Mouse (Mus musculus) liver, embryonic 11.5 days (tissue): ENCODE results near the gene Sel1l3. TPM values are rescaled to one million over a fixed set of nuclear protein-coding genes. Genes with fewer than 3 reads are reported as not detected.

ENCODE experiments used
- ATAC-seq: fragments of 200-750 bp; cut with Nextera tagmentation; replicated peaks from 2 replicates; pipeline ENCODE4 v1.8.0; 2017; ENCODE audit warnings: moderate number of reproducible peaks, mild to moderate bottlenecking, moderate TSS enrichment, moderate library complexity; ENCODE audit not compliant: low FRiP score
- DNase-seq: peaks from one replicate; pipeline ENCODE4 v3.0.0-alpha.2; 2017; ENCODE audit warnings: low spot score
- H3K27ac ChIP-seq: fragments of 300-500 bp; sonication (generic); 2 replicates; pipeline ENCODE4 v1.5.1; 2014; ENCODE audit warnings: mild to moderate bottlenecking, low read depth, low read length, control low read depth
- H3K27me3 ChIP-seq: fragments of 300-500 bp; sonication (generic); replicated peaks from 2 replicates; pipeline ENCODE4 v1.6.1; 2014; ENCODE audit warnings: low read length, mixed read lengths; ENCODE audit not compliant: control insufficient read depth, insufficient read depth
- H3K36me3 ChIP-seq: fragments of 300-500 bp; sonication (generic); 2 replicates; pipeline ENCODE4 v1.6.1; 2014; ENCODE audit warnings: mild to moderate bottlenecking, low read length, moderate library complexity, mixed read lengths; ENCODE audit not compliant: control insufficient read depth, insufficient read depth
- H3K4me1 ChIP-seq: fragments of 300-500 bp; sonication (generic); replicated peaks from 2 replicates; pipeline ENCODE4 v1.6.1; 2014; ENCODE audit warnings: low read length, mixed read lengths; ENCODE audit not compliant: control insufficient read depth, insufficient read depth
- H3K4me2 ChIP-seq: fragments of 300-500 bp; sonication (generic); 2 replicates; pipeline ENCODE4 v1.6.1; 2014; ENCODE audit warnings: mild to moderate bottlenecking, control low read depth, moderate library complexity
- H3K4me3 ChIP-seq: fragments of 300-500 bp; sonication (generic); 2 replicates; pipeline ENCODE4 v1.5.1; 2014; ENCODE audit warnings: low read depth, low read length, control low read depth
- H3K9ac ChIP-seq: fragments of 300-500 bp; sonication (generic); 2 replicates; pipeline ENCODE4 v1.6.1; 2014; ENCODE audit warnings: low read depth, low read length, control low read depth
- H3K9me3 ChIP-seq: fragments of 300-500 bp; sonication (generic); 2 replicates; pipeline ENCODE4 v1.6.1; 2016; ENCODE audit warnings: low read length, inconsistent platforms, mixed read lengths; ENCODE audit not compliant: control insufficient read depth
- WGBS: fragments of 180-500 bp; shearing (Covaris S2); extraction: QIAGEN DNeasy Blood & Tissue Kit; methylation state at CpG from one replicate; pipeline ENCODE4 v1.1.7; 2014; 5-methylcytosine and 5-hydroxymethylcytosine counted together
- polyA plus RNA-seq: library from polyadenylated mRNA; unstranded; fragments of >200 nt; fragmentation: Nextera tagmentation; extraction: Ambion mirVana; gene quantifications from 2 replicates; pipeline ENCODE4 v1.2.1, GENCODE M21; 2014

Sel1l3 gene
- polyA plus RNA-seq, 1 experiment from 2014 or later: 0.27 TPM

DNA sequence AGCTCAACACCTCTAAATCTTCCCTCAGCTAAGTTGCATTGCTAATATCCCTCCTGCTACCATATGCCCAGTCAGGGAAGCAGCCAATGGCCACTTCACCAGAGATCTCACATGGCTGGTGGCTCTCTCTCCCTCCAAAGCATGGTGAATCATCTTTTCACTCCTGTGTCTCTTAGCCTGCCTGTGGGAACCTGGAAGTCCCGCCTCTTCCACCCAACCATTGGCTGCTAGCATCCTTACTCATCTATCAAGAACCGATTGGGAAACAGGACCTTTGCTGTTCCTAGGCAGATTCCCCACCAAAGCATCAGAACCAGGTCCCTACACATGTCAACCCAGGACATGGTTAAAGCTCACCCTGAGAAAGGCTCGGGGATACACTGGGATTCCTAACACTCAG is 122.4 kb downstream of the Sel1l3 start:
- Histone ChIP-seq H3K36me3 (no peaks in the 10 kb centered on the region), H3K9me3 (no peaks in the 10 kb centered on the region), H3K4me3 (no peak overlapping the region), H3K4me2 (no peak overlapping the region), H3K9ac (no peak overlapping the region), H3K27ac (no peak overlapping the region), H3K27me3 (no peaks in the 10 kb centered on the region), H3K4me1 (no peaks in the 10 kb centered on the region)
- no peak for DNase-seq
- ATAC-seq: no peak
- WGBS: 59% methylated on average over 3 of the region's 3 CpGs

DNA sequence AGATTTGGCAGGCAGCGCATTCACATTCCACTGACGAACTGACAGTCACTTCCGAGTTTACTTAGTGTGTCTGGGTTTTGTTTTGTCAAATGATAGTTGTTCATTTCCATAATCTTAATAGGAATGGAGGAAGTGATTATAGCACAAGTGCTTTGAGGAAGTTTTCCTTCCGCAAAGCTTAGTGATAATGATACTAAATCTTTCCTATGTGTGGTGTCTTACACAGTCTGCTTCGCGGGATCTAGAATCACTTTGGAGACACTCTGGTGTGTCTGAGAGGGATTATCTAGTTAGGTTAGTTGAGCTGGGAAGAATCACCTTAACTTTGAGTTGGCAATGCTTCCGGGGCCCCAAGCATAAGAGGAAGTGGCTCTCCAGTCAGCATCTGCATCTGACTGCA is 126.3 kb downstream of the Sel1l3 start:
- H3K4me3 ChIP-seq: no peak overlapping the region
- H3K9ac ChIP-seq: no peak overlapping the region
- ATAC-seq (no peak), DNase-seq (no peak)
- H3K4me1 ChIP-seq: no peaks in the 10 kb centered on the region
- H3K27ac ChIP-seq: no peak overlapping the region
- H3K4me2 ChIP-seq: no peak overlapping the region
- 77% methylated on average over 7 of the region's 7 CpGs for WGBS
- no peaks in the 10 kb centered on the region for H3K9me3 ChIP-seq
- H3K36me3 ChIP-seq: no peaks in the 10 kb centered on the region
- H3K27me3 ChIP-seq: no peaks in the 10 kb centered on the region

DNA sequence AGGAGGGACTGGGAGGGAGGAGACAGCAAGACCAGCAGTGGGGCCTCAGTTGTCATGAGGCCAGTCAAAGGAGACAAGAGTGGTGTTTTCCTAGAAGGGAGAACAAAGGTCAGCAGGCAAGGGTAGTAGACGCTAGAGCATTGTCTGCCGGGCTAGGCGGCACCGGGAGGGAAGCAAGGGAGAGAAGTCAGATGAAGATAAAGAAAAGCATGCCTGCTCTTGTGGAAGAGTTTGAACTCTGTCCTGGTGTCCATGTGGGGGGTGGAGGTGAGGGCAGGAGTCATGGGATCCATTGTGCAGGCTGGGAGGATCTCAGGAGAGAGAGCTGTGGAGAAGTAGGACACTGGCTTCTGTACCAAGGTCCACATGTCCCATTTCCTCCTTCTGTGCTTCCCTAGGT is 135.3 kb downstream of the Sel1l3 start:
- Histone ChIP-seq H3K9ac (no peak overlapping the region), H3K4me3 (no peak overlapping the region), H3K27ac (no peak overlapping the region), H3K4me2 (no peak overlapping the region), H3K4me1 (no peaks in the 10 kb centered on the region), H3K9me3 (no peaks in the 10 kb centered on the region), H3K36me3 (no peaks in the 10 kb centered on the region), H3K27me3 (no peaks in the 10 kb centered on the region)
- ATAC-seq (no peak), DNase-seq (no peak)
- WGBS: 49% methylated on average over 4 of the region's 4 CpGs

DNA sequence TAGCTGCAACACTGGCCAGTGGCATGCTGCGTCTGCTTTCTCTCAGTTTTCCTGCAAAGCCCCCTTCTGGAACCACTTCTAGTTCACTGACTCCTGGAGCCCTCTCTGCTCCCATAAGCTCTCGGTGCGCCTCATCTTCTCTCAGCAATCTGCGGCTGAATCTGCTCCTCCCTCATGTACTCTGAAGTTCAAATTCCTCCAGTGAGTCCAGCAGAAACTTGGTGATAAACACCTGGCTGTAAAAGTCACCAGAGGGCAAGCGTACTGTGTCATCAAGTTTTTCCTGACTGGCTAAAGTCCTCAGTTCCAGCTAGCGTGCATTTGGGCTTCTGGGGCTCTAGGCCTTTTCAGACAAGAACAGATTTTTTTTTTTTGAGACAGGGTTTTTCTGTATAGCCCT is 139.2 kb downstream of the Sel1l3 start:
- H3K9ac ChIP-seq: no peak overlapping the region
- no peak for DNase-seq
- ATAC-seq: no peak
- H3K4me2 ChIP-seq: no peak overlapping the region
- H3K4me1 ChIP-seq: no peaks in the 10 kb centered on the region
- no peak overlapping the region for H3K27ac ChIP-seq
- no peaks in the 10 kb centered on the region for H3K27me3 ChIP-seq
- 60% methylated on average over 6 of the region's 6 CpGs for whole genome bisulfite sequencing
- no peak overlapping the region for H3K4me3 ChIP-seq
- H3K9me3 ChIP-seq: no peaks in the 10 kb centered on the region
- H3K36me3 ChIP-seq: no peaks in the 10 kb centered on the region

DNA sequence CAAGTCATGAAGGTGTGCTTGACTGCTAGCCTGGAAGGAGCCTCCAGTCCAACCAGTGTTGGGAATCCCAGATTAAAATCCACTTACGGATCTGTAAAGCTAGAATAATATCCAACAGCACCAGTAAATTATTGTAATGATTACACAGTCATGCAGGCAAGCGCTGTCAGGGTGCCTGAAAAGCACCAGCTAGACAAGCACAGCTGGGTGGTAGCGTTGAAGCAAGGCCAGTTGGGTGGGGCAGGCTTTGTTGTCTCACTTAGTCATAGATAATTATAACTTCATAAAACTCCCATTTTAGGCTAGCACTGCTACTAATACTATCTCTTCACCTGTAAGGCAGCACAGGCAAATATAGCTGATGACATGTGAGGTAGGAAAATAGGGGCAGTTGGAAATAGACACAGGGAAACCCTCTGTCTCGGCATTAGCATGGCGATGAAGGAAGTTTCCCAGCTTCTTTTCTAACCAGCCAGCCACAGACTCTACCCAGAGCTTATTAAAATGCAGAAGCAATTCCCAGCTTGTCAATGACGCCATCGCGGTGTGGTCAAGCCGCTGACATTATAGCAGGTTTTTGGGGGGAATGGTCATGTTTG is 152.1 kb downstream of the Sel1l3 start:
- Histone ChIP-seq H3K9me3 (no peaks in the 10 kb centered on the region), H3K4me2 (no peak overlapping the region), H3K36me3 (no peaks in the 10 kb centered on the region), H3K9ac (no peak overlapping the region), H3K27me3 (no peaks in the 10 kb centered on the region), H3K4me1 (no peaks in the 10 kb centered on the region; the same call in 1 of the 2 replicates), H3K4me3 (no peak overlapping the region), H3K27ac (no peak overlapping the region)
- DNase-seq: no peak
- WGBS: 89% methylated on average over 9 of the region's 9 CpGs
- no peak for ATAC-seq

Other genes starting within 250 kb of the Sel1l3 start
- gene Slc34a2, start 175.8 kb downstream of the Sel1l3 start, polyA plus RNA-seq: 0.19 TPM in 1 of 2 replicates, not detected in the other
- gene Smim20, start 53.2 kb upstream of the Sel1l3 start, polyA plus RNA-seq: 64.4 and 70.2 TPM in 2 replicates